Mouse (Mus musculus) urinary bladder, postnatal 36 days (tissue): ENCODE measurements around the gene Nln.

Experiments
- DNase-seq, 2 experiments: peaks; one replicate each; pipeline ENCODE4 v3.0.0; 2022; ENCODE audit warnings: low spot score in 2 of 2, mixed read lengths in 1 of 2

Gene Nln

DNA sequence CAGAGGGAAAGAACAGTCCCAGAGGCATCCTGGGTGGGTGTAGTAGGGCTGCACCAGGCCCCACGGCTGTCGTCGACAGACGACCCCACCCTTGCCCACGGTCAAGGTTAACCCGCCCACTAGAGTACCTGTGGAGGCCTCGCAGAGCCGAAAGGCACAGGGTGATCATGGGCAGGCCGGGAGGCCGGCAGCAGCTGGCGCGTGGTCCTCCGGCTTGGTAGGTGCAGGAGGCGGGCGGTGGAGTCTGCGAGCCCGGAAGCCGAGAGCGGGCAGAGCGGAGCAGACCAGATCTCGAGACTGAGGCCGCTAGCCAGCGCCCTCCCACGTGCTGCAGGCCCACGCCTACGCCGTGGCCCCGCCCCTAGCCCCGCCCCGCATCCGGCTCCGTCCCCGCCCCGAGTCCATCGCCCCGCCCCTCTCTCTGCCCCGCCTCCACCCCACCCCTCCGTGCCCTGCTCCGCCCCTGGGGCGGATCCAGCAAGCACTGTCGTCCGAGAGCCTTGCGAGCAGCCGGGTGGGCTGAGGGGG, at the start of gene Nln, which contains the start of gene Sgtb:
Nln (minus strand) TSS at position 327 of the 528 bp plus-strand sequence.
Sgtb (plus strand) TSS at position 454 of the 528 bp plus-strand sequence.
- DNase-seq, result peak; percentile 72 to 84

DNA sequence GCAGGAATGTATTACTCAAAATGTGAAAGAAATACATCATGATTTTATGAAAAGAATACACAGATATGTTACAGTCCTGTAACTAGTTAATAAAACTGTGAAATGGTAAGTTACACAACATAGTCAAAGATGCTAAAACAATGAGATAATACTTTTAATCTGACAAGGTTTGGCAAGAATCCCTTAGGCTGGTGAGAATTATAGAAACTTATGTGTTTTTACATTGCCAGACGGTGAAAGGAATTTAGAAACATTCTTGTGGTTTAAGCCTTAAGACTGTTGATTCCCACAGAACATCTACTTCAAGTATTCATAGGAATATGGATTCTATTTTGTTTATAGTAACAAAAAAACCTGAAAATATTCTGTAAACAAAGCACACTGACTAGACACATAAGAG, 46.3 kb upstream of the Nln start:
- DNase-seq, result no peak

- no peak for DNase-seq
These were observed 45.7 kb upstream of the Nln start for GRCm38 (mm10) chr13:104155106-104155505.

GRCm38 (mm10) chr13:104154180-104154579, 44.8 kb upstream of the Nln start:
- no peak for DNase-seq

DNA sequence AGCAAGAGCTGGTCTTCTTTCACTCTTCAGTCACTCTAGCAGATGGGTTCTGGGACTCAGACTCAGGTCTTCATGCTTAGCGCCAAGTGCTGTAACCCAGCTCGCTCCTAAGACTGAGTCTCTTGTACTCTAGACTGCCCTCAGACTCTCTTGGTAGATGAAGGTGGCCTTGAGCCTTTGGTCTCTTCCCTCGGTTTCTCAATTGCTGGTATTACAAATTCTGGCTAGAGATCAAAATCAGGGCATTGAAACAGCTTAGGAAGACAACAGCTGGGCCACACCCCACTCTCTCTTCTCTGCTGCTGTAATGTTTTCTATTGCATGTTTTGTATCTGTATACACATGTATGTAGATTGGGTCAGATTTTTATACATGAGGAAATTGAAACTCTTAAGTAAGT, 36.2 kb upstream of the Nln start:
- DNase-seq, result no peak

GRCm38 (mm10) chr13:104144871-104145270, 35.5 kb upstream of the Nln start:
- no peak for DNase-seq

GRCm38 (mm10) chr13:104139369-104140209, 30.2 kb upstream of the Nln start:
- peak; percentile 62 to 73 for DNase-seq

DNA sequence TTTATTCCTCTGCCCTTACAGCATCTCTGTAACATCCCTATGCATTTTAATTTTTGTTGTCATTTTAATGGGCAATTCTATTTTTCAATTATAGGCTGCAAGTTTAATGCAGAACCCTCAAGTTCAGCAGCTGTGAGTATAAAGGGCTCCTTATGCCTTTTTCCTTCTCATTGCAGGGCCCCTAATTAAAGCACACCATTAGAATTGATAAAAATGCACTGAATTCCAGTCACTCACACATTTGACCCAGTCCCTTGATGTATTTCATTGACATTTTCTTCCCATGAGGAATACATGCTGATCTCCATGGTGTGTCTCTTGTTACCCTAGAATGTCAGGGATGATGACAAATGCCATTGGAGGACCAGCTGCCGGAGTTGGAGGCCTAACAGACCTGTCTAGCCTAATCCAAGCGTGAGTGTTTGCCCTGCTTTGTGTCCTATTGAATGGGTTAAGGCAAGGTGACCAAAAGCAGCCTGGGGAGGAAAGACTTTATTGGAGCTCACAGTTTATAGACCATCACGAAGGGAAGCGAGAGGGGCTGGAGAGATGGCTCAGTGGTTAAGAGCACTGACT, 25.2 kb upstream of the Nln start:
- no peak for DNase-seq

DNA sequence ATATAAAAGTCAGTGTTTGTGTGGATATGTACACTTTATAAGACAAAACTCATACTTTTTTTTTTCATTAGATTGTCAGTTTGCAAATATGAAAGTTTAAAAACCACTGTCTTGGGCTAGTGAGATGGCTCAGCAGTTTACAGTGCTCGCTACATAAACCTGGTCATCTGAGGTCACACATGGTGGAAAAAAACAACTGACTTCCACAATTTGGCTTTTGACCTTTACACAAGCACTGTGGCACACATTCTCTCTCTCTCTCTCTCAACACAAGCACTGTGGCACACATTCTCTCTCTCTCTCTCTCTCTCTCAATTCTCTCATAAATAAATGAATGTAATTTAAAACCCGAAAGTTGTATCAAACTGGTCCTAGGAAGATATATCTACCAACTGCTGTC, 23.1 kb upstream of the Nln start:
- no peak for DNase-seq

GRCm38 (mm10) chr13:104123662-104124381, 14.4 kb upstream of the Nln start:
- no peak for DNase-seq

- no peak for DNase-seq
These were observed 12.8 kb upstream of the Nln start for GRCm38 (mm10) chr13:104122078-104122840.

DNA sequence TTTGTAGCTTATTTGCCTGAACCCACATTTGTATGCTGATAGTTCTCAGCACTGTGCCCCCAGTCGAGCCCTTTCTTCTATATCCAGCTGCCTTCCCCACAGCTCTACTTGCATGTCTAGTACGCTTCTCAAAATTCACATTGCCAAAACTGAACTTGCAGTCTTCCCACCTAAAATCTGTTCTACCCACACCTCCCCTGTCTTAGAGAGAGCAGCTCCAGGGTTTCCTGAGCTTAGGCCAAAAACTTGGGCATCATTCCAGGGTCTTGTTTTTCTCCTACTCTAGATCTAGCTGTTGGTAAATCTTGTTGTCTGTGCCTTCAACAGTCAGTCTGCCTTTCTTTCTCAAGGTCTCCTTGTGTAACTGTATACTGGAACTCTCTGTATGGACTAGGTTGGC, 5.4 kb upstream of the Nln start:
- DNase-seq, result no peak

- no peak for DNase-seq
These were observed 4.4 kb upstream of the Nln start for GRCm38 (mm10) chr13:104113782-104114181.

- no peak for DNase-seq
These were observed 3.0 kb upstream of the Nln start for GRCm38 (mm10) chr13:104112266-104112900.

GRCm38 (mm10) chr13:104110526-104110925, 1.1 kb upstream of the Nln start:
- no peak for DNase-seq

GRCm38 (mm10) chr13:104109816-104110521, 555 bp upstream of the Nln start:
- DNase-seq, result peak; percentile 24 to 26

DNA sequence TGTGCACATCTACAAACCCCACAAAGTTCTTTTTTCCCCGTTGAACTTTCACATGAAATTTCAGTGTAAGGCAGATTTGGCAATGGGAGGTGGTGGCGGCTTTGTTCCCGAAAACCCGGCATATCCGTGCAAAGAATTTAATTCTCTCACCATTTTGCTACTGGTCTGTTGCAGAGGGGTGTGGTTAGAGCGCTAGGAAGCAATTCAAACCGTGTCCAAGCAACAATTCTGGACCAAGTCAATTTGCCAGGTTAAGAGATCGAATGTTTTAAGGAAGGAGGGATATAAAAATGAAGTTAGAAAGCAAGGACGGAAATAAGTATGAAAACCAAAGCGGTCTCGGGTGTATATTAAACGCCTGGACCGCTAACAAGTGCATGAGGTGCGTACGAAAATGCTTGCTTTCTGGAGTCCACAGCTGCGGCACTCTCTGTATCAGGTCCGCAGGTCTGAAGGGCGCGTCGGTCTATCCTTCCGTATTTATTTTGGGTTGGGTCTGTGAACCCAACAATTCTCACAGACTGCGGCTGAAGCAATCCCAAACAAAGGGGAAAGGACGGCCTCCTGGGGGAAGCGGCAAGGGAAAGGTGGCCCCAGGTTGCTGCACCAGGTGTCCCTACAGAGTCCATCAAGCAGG, 645 bp downstream of the Nln start:
- DNase-seq, result no peak

GRCm38 (mm10) chr13:104101606-104102235, 7.7 kb downstream of the Nln start:
- DNase-seq, result no peak

- no peak for DNase-seq
These were observed 9.0 kb downstream of the Nln start for GRCm38 (mm10) chr13:104100416-104100815.
